Mouse (Mus musculus) cortical plate, adult 2 months (tissue): ENCODE measurements around the gene Ptprg. TPM values are rescaled to one million over a fixed set of nuclear protein-coding genes. Genes with fewer than 3 reads are reported as not detected.

Source experiments
- H3K27ac ChIP-seq: fragments of 200-500 bp; 2 replicates; pipeline ENCODE4 v1.5.1; 2012; ENCODE audit warnings: low read length, control low read depth, inconsistent platforms; ENCODE audit not compliant: insufficient read depth
- H3K4me1 ChIP-seq: fragments of 200-500 bp; 2 replicates; pipeline ENCODE4 v1.6.1; 2011; ENCODE audit warnings: low read length; ENCODE audit not compliant: control insufficient read depth, insufficient read depth
- H3K4me3 ChIP-seq: fragments of 200-500 bp; 2 replicates; pipeline ENCODE4 v1.5.1; 2011; ENCODE audit warnings: mild to moderate bottlenecking, low read length, control low read depth; ENCODE audit not compliant: insufficient read depth
- CTCF ChIP-seq: fragments of 200-500 bp; IDR thresholded peaks from 2 replicates; pipeline ENCODE4 v1.5.1; 2011; ENCODE audit warnings: mild to moderate bottlenecking, control low read depth, low read length; ENCODE audit not compliant: insufficient read depth; ENCODE audit errors: extremely low read depth
- POLR2A ChIP-seq: fragments of 200-500 bp; IDR thresholded peaks from 2 replicates; pipeline ENCODE4 v1.6.1; 2011; ENCODE audit warnings: mild to moderate bottlenecking, low read length, control low read depth; ENCODE audit not compliant: insufficient read depth; ENCODE audit errors: extremely low read depth
- polyA plus RNA-seq: library from polyadenylated mRNA; depleted of rRNA; stranded (reverse); fragments of >200 nt; gene quantifications from 2 replicates; pipeline ENCODE4 v1.2.3, GENCODE M21; 2012

Ptprg gene
- polyA plus RNA-seq, 1 experiment = 27.9 TPM

DNA sequence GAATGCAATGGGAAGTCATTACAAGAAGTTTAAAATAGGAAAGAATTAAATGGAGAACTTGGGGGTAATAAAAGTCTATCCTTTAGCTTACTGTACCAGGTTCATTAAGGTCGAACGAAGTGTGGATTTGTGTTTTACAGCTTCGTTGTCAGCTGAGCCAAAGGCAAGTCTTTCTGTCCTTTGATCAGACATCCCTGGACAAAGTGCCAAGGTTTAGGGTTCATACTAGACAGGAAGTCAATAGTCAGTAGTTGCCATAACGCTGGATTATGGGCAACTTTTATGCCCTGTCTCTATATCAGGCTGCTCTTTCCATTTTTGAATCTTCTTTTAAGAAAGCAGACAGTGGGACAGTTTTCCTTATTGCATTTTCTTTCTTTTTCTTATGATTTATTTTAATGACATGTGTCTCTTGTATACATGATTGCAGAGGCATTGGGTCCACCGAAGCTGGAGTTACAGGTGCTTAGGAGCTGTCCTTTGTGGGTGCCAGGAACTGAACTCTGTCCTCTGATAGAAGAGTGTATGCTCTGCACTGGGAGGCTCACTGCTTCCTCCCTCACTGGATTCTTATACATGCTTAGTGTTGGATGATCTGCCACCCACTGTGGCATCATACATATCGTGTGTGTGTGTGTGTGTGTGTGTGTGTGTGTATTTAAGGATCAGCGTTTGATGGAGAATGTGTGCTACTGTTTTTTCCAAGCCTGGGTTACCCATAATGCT, 56.7 kb downstream of the Ptprg start:
- H3K4me3 ChIP-seq = no peak overlapping the region
- no peaks in the 10 kb centered on the region for H3K4me1 ChIP-seq
- no peak for TF ChIP-seq POLR2A
- TF ChIP-seq CTCF = no peak
- H3K27ac ChIP-seq = no peak overlapping the region

DNA sequence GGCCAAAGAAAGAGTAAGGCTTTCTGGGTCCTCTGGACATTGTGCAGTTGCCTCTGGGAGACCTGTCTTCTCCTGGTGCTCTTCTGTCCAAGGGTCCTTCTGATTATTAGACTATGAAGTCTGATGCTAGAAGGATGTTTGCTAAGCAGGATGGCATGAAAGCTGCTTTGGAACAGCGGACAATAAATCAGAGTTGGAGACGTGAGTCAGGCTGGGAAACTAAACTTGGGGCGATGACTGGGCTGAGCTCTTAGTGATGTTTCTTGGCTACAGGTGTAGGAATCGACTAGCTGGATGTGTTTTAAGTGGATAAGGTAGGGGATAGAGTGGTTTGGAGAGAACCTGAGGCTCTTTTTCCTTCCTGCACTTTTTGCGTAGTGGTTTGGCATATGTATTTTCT, 59.1 kb downstream of the Ptprg start:
- H3K4me1 ChIP-seq = no peaks in the 10 kb centered on the region
- TF ChIP-seq POLR2A (no peak), CTCF (no peak)
- no peak overlapping the region for H3K27ac ChIP-seq
- H3K4me3 ChIP-seq = no peak overlapping the region

DNA sequence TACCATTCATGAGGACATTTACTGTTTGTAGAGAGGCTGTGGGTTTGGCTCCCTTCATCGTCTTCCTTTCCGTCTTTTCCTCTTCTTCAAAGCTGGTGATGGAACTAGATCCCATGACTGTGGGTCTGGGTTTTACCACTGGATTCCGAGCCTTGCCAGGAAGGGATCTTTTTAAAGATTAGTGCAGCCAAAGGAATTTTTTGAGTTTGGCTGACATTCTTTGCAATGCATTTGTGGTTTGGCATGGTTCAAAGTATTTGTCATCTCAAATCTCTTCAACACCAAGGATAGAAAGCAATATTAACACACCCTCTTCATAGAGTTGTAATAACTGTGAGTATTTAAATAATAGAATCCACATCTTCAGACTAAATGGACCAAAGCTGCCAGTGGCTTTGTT, 59.8 kb downstream of the Ptprg start:
- Histone ChIP-seq H3K4me3 (no peak overlapping the region), H3K27ac (no peak overlapping the region), H3K4me1 (no peaks in the 10 kb centered on the region; the same call in 1 of the 2 replicates)
- TF ChIP-seq CTCF (no peak), POLR2A (no peak)

DNA sequence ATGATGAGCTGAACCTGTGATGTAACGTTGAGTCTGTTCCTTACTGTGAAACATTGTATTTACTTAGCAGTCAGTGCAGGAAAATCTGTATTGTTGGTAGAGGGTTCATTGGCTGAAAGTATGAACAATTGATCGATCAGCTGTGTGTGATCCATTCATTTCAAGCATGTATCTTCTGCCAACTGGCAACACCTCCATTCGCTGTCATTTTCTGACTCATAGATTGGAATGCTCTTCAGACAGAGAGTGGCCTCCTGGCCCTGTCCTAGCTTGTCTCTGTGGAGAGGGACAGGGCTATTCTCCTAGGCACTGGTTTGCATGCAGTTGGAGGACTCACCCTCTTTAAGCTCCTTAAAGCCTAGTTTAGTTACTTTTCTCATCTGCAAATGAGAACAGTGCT, 62.4 kb downstream of the Ptprg start:
- peaks cover 3% of the 10 kb centered on the region; the same call in 1 of the 2 replicates for H3K4me1 ChIP-seq
- TF ChIP-seq CTCF (no peak), POLR2A (no peak)
- no peak overlapping the region for H3K4me3 ChIP-seq
- no peak overlapping the region for H3K27ac ChIP-seq

DNA sequence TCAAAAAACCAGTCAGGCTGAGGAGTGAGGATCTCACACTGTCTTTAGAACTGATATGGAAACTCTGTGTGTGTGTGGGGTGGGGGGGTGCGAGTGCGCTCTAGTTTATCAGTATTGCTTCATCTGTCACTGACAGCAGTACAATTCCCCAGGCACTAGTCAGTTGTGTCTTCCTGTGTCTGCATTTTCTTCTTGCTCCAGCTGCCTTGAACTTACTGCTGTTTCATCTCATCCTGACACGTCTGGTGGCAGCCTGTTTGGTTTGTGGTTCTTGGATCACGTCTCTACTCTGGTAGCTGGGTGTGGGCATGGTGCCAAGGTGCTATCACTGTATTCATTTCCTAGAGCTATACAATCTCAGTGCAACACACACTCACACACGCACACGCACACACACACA, 64.0 kb downstream of the Ptprg start:
- TF ChIP-seq CTCF = no peak
- no peak for TF ChIP-seq POLR2A
- Histone ChIP-seq H3K27ac (no peak overlapping the region), H3K4me3 (no peak overlapping the region), H3K4me1 (peaks cover 3% of the 10 kb centered on the region; the same call in 1 of the 2 replicates)

DNA sequence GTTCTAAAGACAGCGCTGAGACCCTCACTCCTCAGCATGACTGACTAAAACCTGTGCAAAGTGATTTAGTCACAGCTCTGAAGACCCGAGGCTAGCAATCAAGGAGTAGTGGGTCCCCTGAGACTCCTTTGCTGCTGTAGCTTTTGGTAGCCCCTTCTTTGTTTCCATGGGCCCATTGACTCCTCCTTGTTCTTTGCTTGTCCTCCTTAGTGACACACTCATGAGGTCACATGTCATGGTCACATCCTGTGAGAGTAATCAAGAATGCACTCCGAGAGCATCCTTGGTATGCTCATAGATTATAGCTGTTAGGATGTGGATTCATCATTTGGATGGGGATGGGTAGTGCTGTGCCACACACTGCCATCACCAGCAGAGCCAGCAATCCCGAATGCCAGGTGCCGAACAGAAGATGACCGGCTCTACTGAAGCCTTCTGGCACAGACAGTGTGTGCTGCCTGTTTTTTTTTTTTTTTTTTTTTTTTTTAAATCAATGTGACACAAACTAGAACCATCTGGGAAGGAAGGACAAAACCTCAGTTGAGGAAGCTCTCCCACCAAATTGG, 64.9 kb downstream of the Ptprg start:
- Histone ChIP-seq H3K4me1 (peaks cover 6% of the 10 kb centered on the region; the same call in 1 of the 2 replicates), H3K4me3 (no peak overlapping the region), H3K27ac (no peak overlapping the region)
- TF ChIP-seq POLR2A (no peak), CTCF (no peak)

DNA sequence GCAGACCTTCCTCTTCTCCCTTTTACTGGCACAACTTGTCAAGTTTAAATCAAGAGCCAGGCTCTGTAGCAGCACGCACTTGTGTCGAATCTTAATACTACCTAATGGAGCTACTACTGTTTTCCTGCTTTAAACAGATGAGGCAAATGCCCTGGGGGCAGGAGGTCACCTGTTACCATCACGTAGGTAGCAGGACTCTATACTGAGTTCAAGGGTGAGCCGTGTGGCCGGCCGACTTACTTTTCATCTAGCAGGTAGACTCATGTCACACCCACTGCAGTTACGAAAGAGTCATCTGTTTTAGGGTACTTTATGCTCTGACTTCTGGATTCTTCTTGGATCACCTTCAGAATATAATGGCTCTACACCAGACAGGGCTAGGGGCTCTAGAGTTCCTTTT, 66.3 kb downstream of the Ptprg start:
- TF ChIP-seq CTCF (no peak), POLR2A (no peak)
- peaks cover 9% of the 10 kb centered on the region for H3K4me1 ChIP-seq
- H3K4me3 ChIP-seq = no peak overlapping the region
- H3K27ac ChIP-seq = no peak overlapping the region

DNA sequence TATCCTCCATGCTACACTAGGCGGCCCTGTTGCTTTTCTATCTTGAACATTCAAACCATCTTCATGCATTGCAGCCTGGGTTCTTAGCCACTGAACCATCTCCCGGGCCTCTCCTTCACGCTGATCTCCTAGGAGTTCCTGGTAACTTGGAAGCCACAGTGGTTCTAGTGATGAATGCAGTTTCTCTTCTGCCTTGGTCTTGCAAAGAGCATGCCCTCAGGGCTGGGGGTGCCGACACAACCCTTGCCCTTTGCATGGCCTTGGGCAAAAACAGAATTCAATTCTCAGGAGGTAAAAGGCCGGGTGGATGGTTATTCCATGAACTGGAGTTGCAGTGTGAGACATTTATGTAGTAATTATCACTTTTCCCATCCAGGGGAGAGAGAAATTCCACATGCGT, 67.0 kb downstream of the Ptprg start:
- Histone ChIP-seq H3K4me1 (peaks cover 9% of the 10 kb centered on the region), H3K4me3 (no peak overlapping the region), H3K27ac (no peak overlapping the region)
- TF ChIP-seq POLR2A (no peak), CTCF (no peak)

DNA sequence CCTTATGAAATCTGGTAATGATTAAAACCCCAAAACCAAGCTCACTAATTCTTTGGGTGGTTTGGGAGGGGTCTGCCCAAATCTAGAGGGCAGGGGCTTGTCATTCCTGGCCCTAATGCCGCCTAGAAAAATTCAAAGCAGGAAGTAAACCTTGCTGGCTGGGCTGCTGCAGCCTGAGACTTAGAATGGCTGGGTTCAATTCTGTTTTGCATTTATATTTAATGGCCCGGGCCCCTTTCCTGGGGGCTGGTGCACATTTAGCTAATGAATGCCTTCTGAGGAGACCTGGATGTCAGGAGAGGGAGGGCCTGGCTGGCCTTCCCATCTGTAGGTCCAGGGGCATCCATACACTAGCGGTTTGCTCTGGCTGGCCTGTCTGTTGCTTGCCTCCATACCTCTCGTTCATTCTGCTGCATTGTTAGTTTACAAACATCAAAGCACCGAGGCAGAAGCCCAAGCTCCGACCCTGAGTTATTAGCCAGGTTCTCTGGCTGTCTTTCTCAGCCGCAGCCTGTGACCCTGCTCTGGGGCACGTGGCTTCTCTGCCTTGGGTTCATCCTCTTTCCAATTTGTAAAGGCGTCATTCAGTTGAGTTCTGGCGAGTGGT, 67.7 kb downstream of the Ptprg start:
- TF ChIP-seq POLR2A = no peak
- TF ChIP-seq CTCF = no peak
- Histone ChIP-seq H3K27ac (no peak overlapping the region), H3K4me1 (peaks cover 9% of the 10 kb centered on the region), H3K4me3 (no peak overlapping the region)

DNA sequence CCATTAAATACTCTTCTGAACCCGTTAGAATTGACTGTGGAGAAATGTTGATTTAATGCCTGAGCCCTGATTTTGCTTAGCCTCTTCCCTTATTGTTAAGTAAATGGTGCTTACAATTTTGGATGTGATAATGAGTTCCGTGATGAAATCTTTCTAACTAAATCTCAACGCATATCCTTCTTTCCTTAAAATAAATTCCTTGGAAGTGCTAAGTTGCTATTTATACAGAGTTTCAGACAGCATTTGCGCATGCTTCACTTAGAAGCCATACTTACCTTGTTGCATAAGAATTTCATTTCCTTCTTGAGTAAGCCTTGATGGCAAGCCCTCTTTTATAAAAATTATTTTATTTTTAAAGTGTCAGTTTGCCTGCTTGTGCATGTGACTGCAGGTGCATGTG, 70.2 kb downstream of the Ptprg start:
- TF ChIP-seq CTCF = no peak
- TF ChIP-seq POLR2A = no peak
- H3K27ac ChIP-seq = 0 out of 2 replicates have a peak overlapping the region, but pooled peaks have one; percentile 49
- peaks cover 6% of the 10 kb centered on the region for H3K4me1 ChIP-seq
- no peak overlapping the region for H3K4me3 ChIP-seq
